Mouse (Mus musculus) cerebellum, adult 8-10 months (tissue): ENCODE measurements around the gene Gm3233.
"Not testable (repeated sequence)": the region's sequence is repeated elsewhere in the genome, so short reads cannot be mapped to it uniquely, and the experiment has no call there.

ENCODE experiments used
- DNase-seq: peaks from one replicate; pipeline ENCODE4 v3.0.0; 2022

The Gm3233 gene

GRCm38 (mm10) chr10:77726186-77726585 lies 33.3 kb downstream of the Gm3233 start, which contains the start of gene Gm10100:
Gene Gm10100 (plus strand): TSS chr10:77726486.
- no peak for DNase-seq

GRCm38 (mm10) chr10:77724855-77725254 lies 34.6 kb downstream of the Gm3233 start:
- DNase-seq = no peak

- not testable (repeated sequence) for DNase-seq
These were observed 39.2 kb downstream of the Gm3233 start, which contains the start of gene Krtap12-1 for GRCm38 (mm10) chr10:77720299-77720698. Gene Krtap12-1 (plus strand): TSS chr10:77720599.

GRCm38 (mm10) chr10:77715507-77715906 lies 44.0 kb downstream of the Gm3233 start, which contains the start of gene Gm10142:
Gene Gm10142 (plus strand): TSS chr10:77715807.
- no peak for DNase-seq

GRCm38 (mm10) chr10:77713734-77714133 lies 45.7 kb downstream of the Gm3233 start:
- no peak for DNase-seq

GRCm38 (mm10) chr10:77711157-77711556 lies 48.3 kb downstream of the Gm3233 start, which contains the start of gene Gm10024:
Gene Gm10024 (plus strand): TSS chr10:77711457.
- DNase-seq = not testable (repeated sequence)

GRCm38 (mm10) chr10:77709831-77710230 lies 49.7 kb downstream of the Gm3233 start:
- no peak for DNase-seq
